Mouse (Mus musculus) central nervous system, embryonic 11.5 days (tissue): ENCODE data around the gene Poc1b. TPM values are rescaled to one million over a fixed set of nuclear protein-coding genes. Genes with fewer than 3 reads are reported as not detected.

ENCODE experiments used
- polyA plus RNA-seq: library from polyadenylated mRNA; depleted of rRNA; stranded (reverse); fragments of >200 nt; gene quantifications from 2 replicates; pipeline ENCODE4 v1.2.3, GENCODE M21; 2012; rRNA removed

The Poc1b gene
- polyA plus RNA-seq = 33.0 and 36.2 TPM in 2 replicates

GRCm38 (mm10) chr10:99106703-99107631 is at the start of gene Poc1b:
Poc1b (plus strand) TSS chr10:99107036.

GRCm38 (mm10) chr10:99107964-99108363 is 1.1 kb downstream of the Poc1b start, which contains the start of gene Galnt4:
Galnt4 (plus strand) TSS chr10:99108159.

DNA sequence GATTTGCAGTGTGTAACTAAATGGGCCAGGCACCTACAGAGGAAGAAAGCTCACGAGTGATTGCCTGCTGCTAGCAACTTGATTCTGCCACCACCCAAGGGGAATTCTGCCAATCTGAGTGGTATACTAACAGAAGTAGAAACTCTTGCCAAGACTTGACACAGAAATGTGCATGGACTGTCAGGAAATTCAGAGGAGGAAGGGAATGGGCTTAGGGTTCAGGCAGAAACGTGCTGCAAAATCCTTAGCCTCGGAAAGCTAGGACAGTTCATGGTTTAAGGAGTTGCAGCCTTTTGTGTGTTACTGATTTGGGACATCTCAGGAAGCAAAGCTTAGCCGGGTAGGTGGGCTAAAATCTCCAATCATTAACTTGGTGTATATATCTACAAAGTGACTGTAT is 19.4 kb downstream of the Poc1b start, which contains the start of gene Phxr2:
Phxr2 (minus strand) TSS at position 101 of the 400 bp plus-strand sequence.

Other genes starting within 250 kb of the Poc1b start
- 46.9 and 57.1 TPM in 2 replicates for gene Atp2b1, start 192.6 kb upstream of the Poc1b start, polyA plus RNA-seq
- gene Galnt4, start 1.1 kb downstream of the Poc1b start, polyA plus RNA-seq = 1.5 and 2.4 TPM in 2 replicates
- not detected in 2 replicates for gene Phxr2, start 19.3 kb downstream of the Poc1b start, polyA plus RNA-seq
- gene Dusp6, start 156.2 kb downstream of the Poc1b start, polyA plus RNA-seq = 28.7 and 58.0 TPM in 2 replicates